Mouse (Mus musculus) monocyte, adult 59 days (primary cell): ENCODE measurements around the gene Cyp2d10. TPM values are rescaled to one million over a fixed set of nuclear protein-coding genes. Genes with fewer than 3 reads are reported as not detected.

Experiments
- total RNA-seq, 2 experiments: library from RNA; stranded (reverse); gene quantifications; one replicate each; pipeline ENCODE4 v1.2.4; 2023

Cyp2d10 gene
- not detected for total RNA-seq

DNA sequence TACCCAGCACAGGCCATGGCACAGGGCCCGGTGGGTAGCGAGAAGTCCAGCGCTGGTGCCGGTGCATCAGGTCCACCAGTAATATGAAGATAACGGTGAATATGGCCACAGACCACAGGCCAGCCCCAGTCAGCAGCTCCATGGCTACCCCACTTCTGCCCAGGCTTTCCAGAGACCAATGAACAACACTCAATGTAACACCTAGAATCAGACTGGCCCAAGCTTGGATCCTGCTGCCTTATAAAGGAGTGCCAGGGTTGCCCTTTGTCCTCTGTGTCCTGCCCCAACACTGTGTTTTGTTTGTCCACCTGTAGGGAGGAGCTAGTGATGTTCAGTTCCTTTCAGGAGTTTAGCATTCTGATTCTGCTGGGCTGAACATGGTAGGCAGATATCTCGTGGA is at the start of gene Cyp2d10:
Gene Cyp2d10, minus strand, starts transcription at position 215 of the 400 bp plus-strand sequence.

DNA sequence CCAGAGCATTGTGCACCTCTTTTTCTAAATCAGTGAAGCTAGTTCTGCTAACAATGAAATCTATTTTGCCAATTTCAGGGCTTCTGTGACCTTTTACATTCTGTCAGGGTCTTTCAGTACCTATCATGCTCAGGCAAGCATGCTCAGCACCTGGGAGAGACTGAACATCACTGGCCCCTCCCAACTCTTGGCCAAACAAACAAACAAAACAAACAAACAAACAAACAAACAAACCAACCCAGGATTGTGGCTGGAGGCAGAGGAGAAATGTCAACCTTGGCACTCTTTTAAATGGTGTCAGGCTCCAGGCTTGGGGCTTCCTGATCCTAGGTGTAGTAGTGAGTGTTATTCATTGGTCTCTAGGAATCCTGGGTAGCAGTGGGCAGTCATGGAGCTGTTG is 26.1 kb upstream of the Cyp2d10 start, which contains the start of gene Cyp2d9:
Gene Cyp2d9, plus strand, starts transcription at position 301 of the 400 bp plus-strand sequence.

GRCm38 (mm10) chr15:82393922-82394321 is 13.1 kb downstream of the Cyp2d10 start, which contains the start of gene Cyp2d11:
TSS of gene Cyp2d11 (minus strand) at chr15:82394022.

GRCm38 (mm10) chr15:82379871-82380713 is 26.9 kb downstream of the Cyp2d10 start, which contains the start of gene Cyp2d22:
TSS of gene Cyp2d22 (minus strand) at chr15:82380260.

GRCm38 (mm10) chr15:82354126-82354945 is 52.7 kb downstream of the Cyp2d10 start, which contains the start of gene Ndufa6:
TSS of gene Ndufa6 (minus strand) at chr15:82354322.

Other genes with a start within 250 kb of the Cyp2d10 start
- gene Shisa8, start 194.4 kb downstream of the Cyp2d10 start, total RNA-seq: not detected
- gene Tnfrsf13c, start 182.8 kb downstream of the Cyp2d10 start, total RNA-seq: 1 to 10 TPM; 1.2 to 1.8 TPM
- gene Cenpm, start 162.4 kb downstream of the Cyp2d10 start, total RNA-seq: 1 to 10 TPM in 1 of 2 experiments, not detected in 1; 2.2 TPM
- not detected for gene 1500009C09Rik, start 154.8 kb downstream of the Cyp2d10 start, total RNA-seq
- under 1 TPM in 1 of 2 experiments, not detected in 1; 0.43 TPM for gene Sept3, start 132.3 kb downstream of the Cyp2d10 start, total RNA-seq
- gene Wbp2nl, start 108.2 kb downstream of the Cyp2d10 start, total RNA-seq: not detected
- 100 to 1,000 TPM; 243 to 249 TPM for gene Naga, start 68.3 kb downstream of the Cyp2d10 start, total RNA-seq
- 1 to 10 TPM; 2.3 to 3.2 TPM for gene Pheta2, start 68.3 kb downstream of the Cyp2d10 start, total RNA-seq
- 100 to 1,000 TPM; 114 TPM for gene Smdt1, start 68.2 kb downstream of the Cyp2d10 start, total RNA-seq
- gene Ndufa6, start 52.9 kb downstream of the Cyp2d10 start, total RNA-seq: 100 to 1,000 TPM; 142 to 143 TPM
- 1 to 10 TPM; 1.6 to 3.1 TPM for gene Cyp2d22, start 26.9 kb downstream of the Cyp2d10 start, total RNA-seq
- not detected for gene Cyp2d11, start 13.2 kb downstream of the Cyp2d10 start, total RNA-seq
- gene Cyp2d9, start 26.2 kb upstream of the Cyp2d10 start, total RNA-seq: not detected
- gene Cyp2d12, start 147.9 kb upstream of the Cyp2d10 start, total RNA-seq: not detected
- gene Cyp2d34, start 213.8 kb upstream of the Cyp2d10 start, total RNA-seq: not detected